Mouse (Mus musculus) G1E-ER4 (cell line): Measurements from ENCODE around the gene AI661453. TPM values are rescaled to one million over a fixed set of nuclear protein-coding genes. Genes with fewer than 3 reads are reported as not detected.

Source experiments
- GATA1 ChIP-seq: IDR thresholded peaks from one replicate; pipeline ENCODE4 v1.8.0; 2012; ENCODE audit warnings: low read length, inconsistent platforms
- polyA plus RNA-seq: library from polyadenylated mRNA; stranded (reverse); fragments of >175 nt; gene quantifications from 2 replicates; pipeline ENCODE4 v1.2.3, GENCODE M21; 2012

Gene AI661453
- polyA plus RNA-seq, 1 experiment: 0.01 TPM

DNA sequence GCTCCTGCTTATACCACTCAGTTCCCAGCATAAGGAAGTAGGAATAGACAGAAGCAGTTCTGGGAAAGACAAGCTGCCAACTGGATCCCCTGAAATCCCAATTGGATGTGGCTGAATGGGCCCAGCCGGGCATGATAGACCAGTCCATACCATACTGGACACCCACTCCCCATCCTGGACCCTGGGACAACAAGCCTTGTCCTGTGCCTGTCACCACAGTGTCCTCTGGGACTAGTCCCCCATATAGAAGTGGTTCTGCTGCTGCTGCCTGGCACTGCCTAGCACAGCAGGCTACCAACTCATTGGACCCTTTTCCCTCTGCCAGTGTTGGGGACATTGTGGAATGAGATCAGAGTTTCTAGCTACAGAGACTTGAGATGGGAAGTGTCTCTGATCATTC, 69.6 kb downstream of the AI661453 start:
- no peak for TF ChIP-seq GATA1

GRCm38 (mm10) chr17:47506697-47507096, 70.3 kb downstream of the AI661453 start:
- no peak for TF ChIP-seq GATA1

- no peak for TF ChIP-seq GATA1
These were observed 71.1 kb downstream of the AI661453 start for GRCm38 (mm10) chr17:47507523-47507922.

GRCm38 (mm10) chr17:47508012-47508608, 71.7 kb downstream of the AI661453 start:
- no peak for TF ChIP-seq GATA1

DNA sequence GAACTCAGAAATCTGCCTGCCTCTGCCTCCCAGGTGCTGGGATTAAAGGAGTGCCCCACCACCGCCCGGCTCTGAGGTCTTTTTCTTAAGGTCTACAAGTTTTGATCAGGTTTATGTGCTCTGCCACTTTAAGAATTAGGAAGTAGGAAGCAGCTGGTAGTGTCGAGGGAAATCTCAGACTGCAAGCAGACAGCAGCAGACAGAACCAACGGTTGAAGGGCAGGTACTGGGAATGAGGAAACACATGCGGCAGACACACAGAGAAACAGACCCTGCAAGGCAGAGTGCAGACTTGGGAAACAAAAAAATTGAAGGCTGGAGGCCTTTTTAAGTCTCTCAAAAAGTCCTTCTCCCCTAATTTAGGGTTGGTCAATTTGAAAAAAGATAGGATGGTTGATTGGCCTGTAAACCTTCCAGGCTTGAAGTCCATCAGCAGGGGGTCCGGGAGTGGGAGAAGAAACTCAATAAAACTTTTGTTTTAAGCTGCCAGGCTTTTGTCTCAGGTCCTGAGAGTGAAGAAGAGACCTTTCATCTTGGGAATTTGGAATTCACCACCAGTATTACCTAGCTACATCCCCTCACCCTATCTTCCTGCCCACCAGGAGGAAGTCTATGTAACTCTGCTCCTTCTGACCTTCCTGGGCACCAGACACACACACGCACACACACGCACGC, 72.8 kb downstream of the AI661453 start:
- no peak for TF ChIP-seq GATA1

DNA sequence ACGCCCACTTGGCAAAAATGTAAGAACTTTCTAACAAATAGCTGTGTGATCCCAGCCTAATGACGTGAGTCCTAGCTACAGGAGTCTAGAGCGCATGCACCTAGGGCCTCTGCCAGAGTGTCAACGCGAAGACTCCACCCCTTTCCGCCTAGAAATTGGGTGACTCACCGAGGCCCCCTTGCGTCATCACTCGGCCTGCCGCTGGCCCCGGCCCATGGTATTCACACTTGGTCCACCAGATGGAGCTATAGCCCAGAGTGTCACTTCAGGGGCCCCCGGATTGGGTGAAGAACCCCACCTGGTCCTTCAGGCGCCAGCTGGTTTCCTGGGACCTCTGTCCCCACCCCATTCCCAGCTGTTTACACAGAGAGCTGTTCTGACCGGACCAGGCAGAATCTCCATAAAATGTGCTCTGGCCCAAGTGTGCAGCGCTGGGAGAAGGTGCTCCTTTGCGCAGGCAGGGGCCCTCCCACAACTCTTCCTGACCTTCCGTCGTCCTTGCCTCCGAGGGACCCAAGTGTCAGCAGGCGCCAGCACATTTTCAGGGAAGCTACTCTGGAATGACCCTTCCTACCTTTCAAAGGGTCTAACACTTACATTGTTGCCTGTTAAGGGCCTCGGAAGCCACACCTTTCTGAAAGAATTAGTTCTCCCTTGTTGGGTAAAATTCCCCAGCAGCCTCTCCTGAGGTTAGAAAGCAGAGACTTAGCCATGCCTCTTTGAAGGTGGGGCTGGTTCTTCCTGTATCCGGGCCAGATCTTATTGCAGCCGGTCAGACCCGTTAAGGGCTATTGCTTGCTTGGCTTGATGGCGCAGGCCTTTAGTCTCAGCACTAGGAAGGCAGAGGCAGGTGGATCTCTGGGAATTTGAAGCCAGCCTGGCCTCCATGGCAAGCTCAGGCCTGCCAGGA, 75.0 kb downstream of the AI661453 start:
- no peak for TF ChIP-seq GATA1

- TF ChIP-seq GATA1: no peak
These were observed 76.8 kb downstream of the AI661453 start for GRCm38 (mm10) chr17:47512956-47513775.

DNA sequence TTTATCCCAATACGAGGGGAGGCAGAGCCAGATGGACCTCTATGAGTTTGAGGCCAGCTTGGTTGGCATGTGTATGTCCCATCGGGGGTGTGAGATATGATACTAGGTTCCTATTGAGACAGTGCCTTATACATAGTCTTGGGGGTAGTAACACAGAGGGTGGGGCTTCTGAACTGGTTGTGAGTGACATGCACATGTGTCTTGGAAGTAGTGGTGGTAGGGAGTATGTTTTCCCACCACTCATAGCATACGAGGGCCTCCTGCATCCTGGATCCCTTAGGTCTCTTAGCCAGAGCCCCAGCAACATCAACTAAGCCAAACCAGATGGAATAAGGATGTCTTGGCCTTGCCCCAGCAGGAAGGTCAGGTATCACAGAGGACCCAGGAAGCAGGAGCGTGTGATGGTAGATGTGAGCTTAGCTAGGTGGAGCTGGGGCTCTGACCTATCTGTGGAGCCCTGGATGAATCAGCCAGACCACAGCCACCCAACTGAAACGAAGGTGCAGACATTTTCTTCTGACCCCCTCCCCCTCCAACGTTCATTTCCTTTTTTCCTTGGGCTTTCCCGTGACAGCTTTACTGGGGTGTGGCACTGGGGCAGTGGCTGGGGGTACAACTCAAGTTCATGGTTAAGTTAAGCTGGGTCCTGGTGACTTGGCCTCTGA, 78.9 kb downstream of the AI661453 start:
- no peak for TF ChIP-seq GATA1

DNA sequence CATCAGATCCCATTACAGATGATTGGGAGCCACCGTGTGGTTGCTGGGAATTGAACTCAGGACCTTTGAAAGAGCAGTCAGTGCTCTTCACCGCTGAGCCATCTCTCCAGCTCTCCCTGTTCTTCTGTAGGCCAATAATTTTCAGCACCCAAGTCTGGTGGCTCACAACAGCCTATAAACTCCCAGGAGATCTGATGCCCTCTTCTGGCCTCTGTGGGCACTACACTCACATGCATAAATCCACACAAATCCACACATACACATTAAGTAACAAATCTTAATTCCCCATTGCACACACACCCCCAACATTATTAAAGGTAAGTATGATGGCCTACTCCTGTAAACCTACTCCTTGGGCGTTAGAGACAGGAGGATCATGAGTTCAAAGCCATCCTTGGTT, 79.8 kb downstream of the AI661453 start:
- TF ChIP-seq GATA1: no peak

- no peak for TF ChIP-seq GATA1
These were observed 81.8 kb downstream of the AI661453 start for GRCm38 (mm10) chr17:47518205-47518604.

Other genes starting within 250 kb of the AI661453 start
- 56.1 and 64.4 TPM in 2 replicates for gene Mrps10, start 67.7 kb upstream of the AI661453 start, polyA plus RNA-seq
- not detected in 2 replicates for gene Guca1b, start 51.2 kb upstream of the AI661453 start, polyA plus RNA-seq
- not detected in 2 replicates for gene Guca1a, start 36.0 kb upstream of the AI661453 start, polyA plus RNA-seq
- gene 1700001C19Rik, start 761 bp downstream of the AI661453 start, polyA plus RNA-seq: not detected in 2 replicates
- gene Taf8, start 65.7 kb downstream of the AI661453 start, polyA plus RNA-seq: 23.1 and 25.1 TPM in 2 replicates
- gene Ccnd3, start 68.4 kb downstream of the AI661453 start, polyA plus RNA-seq: 451 and 580 TPM in 2 replicates
- 58.2 and 67.0 TPM in 2 replicates for gene Bysl, start 174.9 kb downstream of the AI661453 start, polyA plus RNA-seq
- gene Med20, start 175.0 kb downstream of the AI661453 start, polyA plus RNA-seq: 6.0 and 7.3 TPM in 2 replicates
- 0.11 TPM in 1 of 2 replicates, not detected in the other for gene Gm20517, start 175.0 kb downstream of the AI661453 start, polyA plus RNA-seq
- 15.8 and 20.6 TPM in 2 replicates for gene Usp49, start 194.1 kb downstream of the AI661453 start, polyA plus RNA-seq